Mouse (Mus musculus): ENCODE results near the gene Scaf8. TPM values are rescaled to one million over a fixed set of nuclear protein-coding genes. Genes with fewer than 3 reads are reported as not detected.

Gene Scaf8
- total and polyA plus RNA-seq, 3 experiments = 14.4 to 24.6 TPM; not detected in 1

- H3K27me3 ChIP-seq (ENCODE audit: control insufficient read depth in 1 of 2, insufficient read depth in 2 of 2, low read length in 2 of 2) = no peaks in the 10 kb centered on the region
- no peaks in the 10 kb centered on the region for H3K79me2 ChIP-seq (ENCODE audit: control insufficient read depth, insufficient read depth, low read length, poor library complexity)
- H3K27ac ChIP-seq (ENCODE audit: control insufficient read depth, low read depth, low read length) = no peak overlapping the region
- H3K9me3 ChIP-seq (replicated peaks; ENCODE audit: insufficient read depth, low read length) = no peaks in the 10 kb centered on the region
- no peak overlapping the region for H3K9ac ChIP-seq (ENCODE audit: control insufficient read depth, low read depth, low read length, poor library complexity, severe bottlenecking)
- H3K4me3 ChIP-seq (ENCODE audit: control insufficient read depth in 1 of 2, insufficient read depth in 1 of 2, low read depth in 2 of 2, low read length in 2 of 2) = no peak overlapping the region
- H3K4me1 ChIP-seq (ENCODE audit: control insufficient read depth in 1 of 2, insufficient read depth in 2 of 2, low read length in 2 of 2) = no peaks in the 10 kb centered on the region; a peak in 1 of 4 replicates
- no peaks in the 10 kb centered on the region; a peak in 2 of 4 replicates for H3K36me3 ChIP-seq (ENCODE audit: control insufficient read depth in 1 of 2, insufficient read depth in 2 of 2, low read length in 2 of 2)
- TF ChIP-seq ZMIZ1 (IDR thresholded peaks at IDR 0.05; ENCODE audit: low read depth, low read length) (no peak), MAFK (IDR thresholded peaks at IDR 0.05; ENCODE audit: borderline replicate concordance, low read depth, low read length) (no peak), JUND (IDR thresholded peaks at IDR 0.05; ENCODE audit: low read depth, low read length) (no peak), RAD21 (IDR thresholded peaks at IDR 0.05; ENCODE audit: low read depth, low read length) (peak; percentile 10), ZC3H11A (IDR thresholded peaks at IDR 0.05; ENCODE audit: low read depth, low read length) (no peak), ETS1 (IDR thresholded peaks at IDR 0.05; ENCODE audit: low read depth, low read length) (no peak), POLR2AphosphoS5 (IDR thresholded peaks at IDR 0.05; ENCODE audit: borderline replicate concordance, low read depth, low read length) (no peak), NELFE (IDR thresholded peaks at IDR 0.05; ENCODE audit: low read depth, low read length) (no peak), POLR2A (IDR thresholded peaks at IDR 0.05; ENCODE audit: control insufficient read depth in 1 of 2, insufficient read depth in 1 of 2, low read depth in 1 of 2, low read length in 2 of 2, poor library complexity in 1 of 2) (no peak), CTCF (IDR thresholded peaks at IDR 0.05 in 2 of 3, conservative IDR thresholded peaks at IDR 0.05 in 1 of 3; ENCODE audit: control insufficient read depth in 1 of 3, insufficient read depth in 1 of 3, low read depth in 2 of 3, low read length in 3 of 3, poor library complexity in 1 of 3, severe bottlenecking in 1 of 3) (peak in 1 of 3 experiments; percentile 23; a peak in 2 of 6 replicates), ZNF384 (IDR thresholded peaks at IDR 0.05; ENCODE audit: low read depth, low read length) (no peak), TBP (IDR thresholded peaks at IDR 0.05; ENCODE audit: low read depth, low read length) (no peak), KAT2A (conservative IDR thresholded peaks at IDR 0.05; ENCODE audit: low read depth, low read length) (no peak), USF2 (IDR thresholded peaks at IDR 0.05; ENCODE audit: borderline replicate concordance in 1 of 2, insufficient read depth in 1 of 2, low read depth in 1 of 2, low read length in 2 of 2) (no peak), SMC3 (IDR thresholded peaks at IDR 0.05; ENCODE audit: low read depth, low read length) (peak; percentile 33; the same call in 1 of the 2 replicates), MEF2A (IDR thresholded peaks at IDR 0.05; ENCODE audit: extremely low read depth, insufficient replicate concordance, low read depth, low read length, poor library complexity, severe bottlenecking) (no peak), USF1 (IDR thresholded peaks at IDR 0.05; ENCODE audit: low read depth, low read length) (no peak)
- peak; percentile 45 for DNase-seq (ENCODE audit: low read depth, low spot score)
These were observed 10.4 kb upstream of the Scaf8 start for GRCm38 (mm10) chr17:3104154-3104931.

- Histone ChIP-seq H3K36me3 (ENCODE audit: control insufficient read depth in 1 of 2, insufficient read depth in 2 of 2, low read length in 2 of 2) (no peaks in the 10 kb centered on the region; a peak in 2 of 4 replicates), H3K9me3 (replicated peaks; ENCODE audit: insufficient read depth, low read length) (no peaks in the 10 kb centered on the region), H3K4me1 (ENCODE audit: control insufficient read depth in 1 of 2, insufficient read depth in 2 of 2, low read length in 2 of 2) (no peaks in the 10 kb centered on the region; a peak in 1 of 4 replicates), H3K4me3 (ENCODE audit: control insufficient read depth in 1 of 2, insufficient read depth in 1 of 2, low read depth in 2 of 2, low read length in 2 of 2) (no peak overlapping the region), H3K9ac (ENCODE audit: control insufficient read depth, low read depth, low read length, poor library complexity, severe bottlenecking) (no peak overlapping the region), H3K27me3 (ENCODE audit: control insufficient read depth in 1 of 2, insufficient read depth in 2 of 2, low read length in 2 of 2) (no peaks in the 10 kb centered on the region), H3K79me2 (ENCODE audit: control insufficient read depth, insufficient read depth, low read length, poor library complexity) (no peaks in the 10 kb centered on the region), H3K27ac (ENCODE audit: control insufficient read depth, low read depth, low read length) (no peak overlapping the region)
- DNase-seq (ENCODE audit: low read depth, low spot score) = peak; percentile 32
- TF ChIP-seq MAFK (IDR thresholded peaks at IDR 0.05; ENCODE audit: borderline replicate concordance, low read depth, low read length) (no peak), CHD2 (IDR thresholded peaks at IDR 0.05; ENCODE audit: low read length) (no peak)
These were observed 9.8 kb upstream of the Scaf8 start for GRCm38 (mm10) chr17:3105022-3105421.
